Mouse (Mus musculus) myocyte (in vitro differentiated cells): ENCODE data around the gene Cd68.

Experiments used
- CEBPB ChIP-seq: IDR thresholded peaks from 2 replicates; pipeline ENCODE4 v1.6.1; 2011; ENCODE audit warnings: mild to moderate bottlenecking, moderate library complexity; ENCODE audit not compliant: poor library complexity, insufficient read depth, severe bottlenecking
- E2F4 ChIP-seq: IDR thresholded peaks from one replicate; pipeline ENCODE4 v1.6.1; 2011; ENCODE audit warnings: mild to moderate bottlenecking, control low read depth, moderate library complexity; ENCODE audit not compliant: insufficient read depth
- MAX ChIP-seq: IDR thresholded peaks from one replicate; pipeline ENCODE4 v1.6.1; 2011; ENCODE audit warnings: low read depth, mild to moderate bottlenecking, control low read depth
- MYOD1 ChIP-seq, 3 experiments: IDR thresholded peaks; one replicate each; pipeline ENCODE4 v1.6.1; 2011; ENCODE audit warnings: control low read depth in 2 of 3, low read depth in 2 of 3, mild to moderate bottlenecking in 2 of 3, moderate library complexity in 1 of 3; ENCODE audit not compliant: insufficient read length in 2 of 3, control insufficient read depth in 1 of 3
- MYOG ChIP-seq, 3 experiments: IDR thresholded peaks; one replicate each; pipeline ENCODE4 v1.6.1; 2011; ENCODE audit warnings: control low read depth in 2 of 3, low read depth in 2 of 3, mild to moderate bottlenecking in 2 of 3; ENCODE audit not compliant: insufficient read length in 2 of 3, control insufficient read depth in 1 of 3, insufficient read depth in 1 of 3
- POLR2A ChIP-seq: IDR thresholded peaks from one replicate; pipeline ENCODE4 v1.6.1; 2011; ENCODE audit warnings: low read depth, mild to moderate bottlenecking, control low read depth, moderate library complexity; ENCODE audit not compliant: insufficient read length
- POLR2AphosphoS2 ChIP-seq: IDR thresholded peaks from one replicate; pipeline ENCODE4 v1.6.1; 2011; ENCODE audit warnings: low read depth, control low read depth; ENCODE audit not compliant: insufficient read length
- REST ChIP-seq: IDR thresholded peaks from one replicate; pipeline ENCODE4 v1.6.1; 2011; ENCODE audit warnings: mild to moderate bottlenecking, control low read depth, moderate library complexity; ENCODE audit not compliant: insufficient read depth, insufficient read length
- SRF ChIP-seq: IDR thresholded peaks from one replicate; pipeline ENCODE4 v1.6.1; 2011; ENCODE audit warnings: low read depth; ENCODE audit not compliant: control insufficient read depth, insufficient read length
- TCF12 ChIP-seq: IDR thresholded peaks from one replicate; pipeline ENCODE4 v1.6.1; 2011; ENCODE audit warnings: mild to moderate bottlenecking, control low read depth; ENCODE audit not compliant: poor library complexity, insufficient read depth, severe bottlenecking
- TCF3 ChIP-seq: IDR thresholded peaks from one replicate; pipeline ENCODE4 v1.6.1; 2011; ENCODE audit warnings: low read depth, control low read depth; ENCODE audit not compliant: insufficient read length
- USF1 ChIP-seq: IDR thresholded peaks from one replicate; pipeline ENCODE4 v1.6.1; 2011; ENCODE audit warnings: low read depth, mild to moderate bottlenecking, control low read depth, moderate library complexity

DNA sequence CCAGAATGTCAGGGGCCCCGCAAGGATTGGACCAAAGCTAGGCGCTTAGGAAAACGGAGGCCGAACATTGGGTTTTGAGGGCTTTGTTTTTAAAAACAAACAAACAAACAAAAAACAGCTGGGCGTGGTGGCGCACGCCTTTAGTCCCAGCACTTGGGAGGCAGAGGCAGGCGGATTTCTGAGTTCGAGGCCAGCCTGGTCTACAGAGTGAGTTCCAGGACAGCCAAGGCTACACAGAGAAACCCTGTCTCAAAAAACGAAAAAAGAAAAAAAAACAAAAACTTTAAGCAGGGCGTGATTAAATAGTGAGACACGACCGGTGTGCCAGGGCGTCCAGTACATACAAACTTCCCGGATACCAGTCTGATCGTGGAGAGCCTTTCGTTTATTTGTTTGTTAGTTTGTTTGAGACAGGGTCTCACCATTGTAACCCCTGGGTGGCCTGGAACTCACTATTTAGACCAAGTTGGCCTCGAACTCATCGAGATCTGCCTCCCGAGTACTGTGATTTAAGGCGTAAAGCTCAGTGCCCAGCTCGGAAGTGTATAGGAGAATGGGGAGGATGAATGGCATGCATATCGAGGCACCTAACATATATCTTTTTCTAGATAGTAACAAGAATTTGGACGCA is 16.4 kb upstream of the Cd68 start:
- TF ChIP-seq POLR2A (no peak), E2F4 (no peak), SRF (no peak), USF1 (no peak), REST (no peak), TCF12 (no peak), MYOG (IDR thresholded peaks at IDR 0.05; ENCODE audit: control insufficient read depth in 1 of 3, insufficient read depth in 1 of 3, insufficient read length in 2 of 3, low read depth in 2 of 3) (no peak), MYOD1 (IDR thresholded peaks at IDR 0.05; ENCODE audit: control insufficient read depth in 1 of 3, insufficient read length in 2 of 3, low read depth in 2 of 3) (no peak), TCF3 (no peak), MAX (no peak), POLR2AphosphoS2 (no peak), CEBPB (no peak)
